Mouse (Mus musculus) thymus, adult 2 months (tissue): ENCODE measurements around the gene Cep290. TPM values are rescaled to one million over a fixed set of nuclear protein-coding genes. Genes with fewer than 3 reads are reported as not detected.

Source experiments
- DNase-seq: peaks from one replicate; pipeline ENCODE4 v3.0.0; 2021
- H3K27ac ChIP-seq: fragments of 200-500 bp; 2 replicates; pipeline ENCODE4 v1.5.1; 2012; ENCODE audit warnings: low read length, control low read depth; ENCODE audit not compliant: control insufficient read depth, insufficient read depth
- H3K27me3 ChIP-seq: fragments of 200-500 bp; 2 replicates; pipeline ENCODE4 v1.6.1; 2012; ENCODE audit warnings: mild to moderate bottlenecking, low read length, moderate library complexity, mixed read lengths; ENCODE audit not compliant: control insufficient read depth, insufficient read depth
- H3K36me3 ChIP-seq: fragments of 200-500 bp; 2 replicates; pipeline ENCODE4 v1.6.1; 2012; ENCODE audit warnings: mild to moderate bottlenecking, low read length, moderate library complexity; ENCODE audit not compliant: control insufficient read depth, insufficient read depth
- H3K4me1 ChIP-seq: fragments of 200-500 bp; replicated peaks from 2 replicates; pipeline ENCODE4 v1.6.1; 2012; ENCODE audit warnings: low read length; ENCODE audit not compliant: control insufficient read depth, insufficient read depth
- H3K4me3 ChIP-seq: fragments of 200-500 bp; 2 replicates; pipeline ENCODE4 v1.5.1; 2012; ENCODE audit warnings: mild to moderate bottlenecking, low read length, control low read depth, moderate library complexity; ENCODE audit not compliant: control insufficient read depth, insufficient read depth
- CTCF ChIP-seq: fragments of 200-500 bp; IDR thresholded peaks from 2 replicates; pipeline ENCODE4 v1.5.1; 2012; ENCODE audit warnings: mild to moderate bottlenecking, control low read depth, low read length, moderate library complexity, borderline replicate concordance; ENCODE audit not compliant: control insufficient read depth, poor library complexity, insufficient read depth; ENCODE audit errors: extremely low read depth
- POLR2A ChIP-seq: fragments of 200-500 bp; IDR thresholded peaks from 2 replicates; pipeline ENCODE4 v1.6.1; 2012; ENCODE audit warnings: mild to moderate bottlenecking, low read length, control low read depth, moderate library complexity; ENCODE audit not compliant: control insufficient read depth, poor library complexity, insufficient read depth; ENCODE audit errors: extremely low read depth
- WGBS: fragments of 180-500 bp; shearing (Covaris S2); methylation state at CpG from one replicate; pipeline ENCODE4 v1.1.7; 2018; 5-methylcytosine and 5-hydroxymethylcytosine counted together
- polyA plus RNA-seq: library from polyadenylated mRNA; depleted of rRNA; stranded (reverse); fragments of >200 nt; gene quantifications from 2 replicates; pipeline ENCODE4 v1.2.3, GENCODE M21; 2012

Cep290 gene
- polyA plus RNA-seq, 1 experiment: 0.40 TPM

DNA sequence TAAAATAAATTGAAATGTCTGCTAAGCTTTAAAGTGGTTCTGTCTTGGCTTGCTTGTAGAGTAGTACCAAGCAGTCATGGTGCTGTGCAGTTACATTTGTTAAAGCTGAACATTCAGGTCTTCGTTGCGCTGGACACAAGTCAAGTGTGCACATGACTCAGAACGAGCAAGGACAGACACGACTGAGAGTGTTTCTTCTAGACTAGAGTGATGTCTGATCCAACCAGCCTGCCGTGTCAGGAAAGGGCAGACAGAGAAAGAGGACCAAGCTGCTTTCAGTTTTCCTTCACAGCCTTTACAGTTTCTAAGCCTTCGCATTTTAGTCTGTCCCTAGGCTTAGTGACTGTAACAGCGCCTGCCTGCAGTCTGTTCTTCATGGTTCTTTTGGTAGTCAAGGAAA, 4.6 kb downstream of the Cep290 start:
- Histone ChIP-seq H3K4me3 (no peak overlapping the region), H3K36me3 (no peaks in the 10 kb centered on the region), H3K4me1 (no peaks in the 10 kb centered on the region), H3K27ac (no peak overlapping the region), H3K27me3 (no peaks in the 10 kb centered on the region)
- no peak for TF ChIP-seq CTCF
- no peak for TF ChIP-seq POLR2A
- WGBS: 96% methylated on average over 7 of the region's 7 CpGs
- no peak for DNase-seq

DNA sequence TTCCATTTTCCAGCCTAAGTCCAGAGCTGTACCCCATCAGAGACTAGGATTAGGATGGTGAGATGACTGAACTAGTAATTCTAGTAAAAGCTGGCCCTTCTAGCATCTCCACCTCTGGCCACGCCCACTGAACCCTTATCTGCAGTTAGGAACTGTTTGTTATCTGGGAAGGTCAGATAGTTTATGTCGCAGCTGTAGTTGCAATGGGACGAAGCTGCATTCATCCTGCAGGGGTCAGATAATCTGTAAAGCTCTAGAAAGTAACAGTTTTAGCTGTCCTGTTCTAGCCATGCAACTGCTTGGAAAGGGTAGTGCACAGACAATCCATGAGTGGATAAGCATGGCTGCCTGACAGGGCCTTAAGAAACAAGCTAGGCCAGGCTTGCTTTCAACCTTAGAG, 11.0 kb downstream of the Cep290 start:
- Histone ChIP-seq H3K4me3 (no peak overlapping the region), H3K27me3 (no peaks in the 10 kb centered on the region), H3K36me3 (no peaks in the 10 kb centered on the region), H3K4me1 (no peaks in the 10 kb centered on the region), H3K27ac (no peak overlapping the region)
- TF ChIP-seq CTCF: no peak
- TF ChIP-seq POLR2A: no peak
- no peak for DNase-seq
- WGBS: 94% methylated on average over 3 of the region's 3 CpGs

DNA sequence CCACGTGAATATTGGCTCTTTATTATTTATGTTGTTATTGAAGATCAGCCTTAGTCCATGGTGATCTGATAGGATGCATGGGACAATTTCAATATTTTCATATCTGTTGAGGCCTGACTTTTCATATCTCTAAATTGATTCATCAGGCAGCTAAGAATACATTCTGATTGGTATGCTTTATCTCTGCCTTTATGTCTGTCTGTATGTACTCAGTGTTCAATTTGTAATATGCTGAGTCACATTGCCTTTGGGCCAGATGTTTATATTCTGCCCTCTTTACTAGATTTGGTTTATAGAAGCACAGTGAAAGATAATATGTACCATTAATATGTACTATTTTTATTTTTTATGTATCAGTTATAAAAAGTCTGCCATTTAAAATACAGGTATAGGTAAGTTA, 20.8 kb downstream of the Cep290 start:
- H3K36me3 ChIP-seq: no peaks in the 10 kb centered on the region
- H3K4me1 ChIP-seq: no peaks in the 10 kb centered on the region
- no peaks in the 10 kb centered on the region for H3K27me3 ChIP-seq
- H3K27ac ChIP-seq: no peak overlapping the region
- no peak for DNase-seq
- WGBS: 94% methylated on average over 1 of the region's 1 CpGs
- no peak overlapping the region for H3K4me3 ChIP-seq
- no peak for TF ChIP-seq POLR2A
- TF ChIP-seq CTCF: no peak

DNA sequence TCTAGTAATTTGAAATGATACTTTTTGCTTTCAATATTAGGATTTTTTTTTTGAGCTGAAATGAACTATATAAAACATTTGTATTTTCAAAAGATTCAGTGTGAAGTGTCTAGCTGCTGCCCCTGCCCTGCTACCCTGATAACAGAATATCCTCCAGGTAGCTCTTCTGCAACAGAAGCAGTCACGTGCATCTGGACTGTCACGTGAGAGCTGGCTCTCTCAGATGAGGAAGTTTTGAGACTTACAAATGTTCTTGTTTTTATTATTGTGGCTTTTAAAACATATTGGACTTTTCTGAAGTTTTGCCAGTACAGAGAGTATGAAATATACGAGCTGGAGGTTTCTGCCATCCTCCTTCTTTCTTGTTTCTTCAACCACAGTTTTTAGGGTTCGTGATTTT, 34.3 kb downstream of the Cep290 start:
- Histone ChIP-seq H3K4me3 (no peak overlapping the region), H3K27ac (no peak overlapping the region), H3K27me3 (no peaks in the 10 kb centered on the region), H3K36me3 (no peaks in the 10 kb centered on the region), H3K4me1 (no peaks in the 10 kb centered on the region)
- WGBS: 50% methylated on average over 4 of the region's 4 CpGs
- no peak for DNase-seq
- TF ChIP-seq POLR2A (no peak), CTCF (no peak)

DNA sequence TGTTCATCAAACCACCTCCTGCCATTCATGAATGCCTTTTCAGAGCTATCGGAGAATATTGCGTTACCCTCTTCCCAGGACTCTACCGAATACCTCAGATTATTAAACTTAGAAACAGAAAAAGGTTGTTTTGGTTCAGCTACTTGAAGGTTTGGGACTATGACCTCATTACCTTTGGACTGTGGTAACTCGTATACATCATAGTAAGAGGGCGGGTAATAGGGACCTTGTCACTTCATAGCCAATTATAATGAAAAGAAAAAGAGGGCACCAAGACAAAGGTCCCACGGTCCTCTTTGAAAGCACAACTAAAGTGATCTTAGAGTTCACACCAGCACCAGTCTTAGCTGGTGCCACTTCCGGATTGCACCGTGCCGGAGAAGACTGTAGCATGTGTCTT, 35.0 kb downstream of the Cep290 start:
- 97% methylated on average over 9 of the region's 9 CpGs for WGBS
- H3K27me3 ChIP-seq: no peaks in the 10 kb centered on the region
- TF ChIP-seq POLR2A: no peak
- no peak for TF ChIP-seq CTCF
- no peak overlapping the region for H3K4me3 ChIP-seq
- no peak for DNase-seq
- H3K36me3 ChIP-seq: no peaks in the 10 kb centered on the region
- no peaks in the 10 kb centered on the region for H3K4me1 ChIP-seq
- H3K27ac ChIP-seq: no peak overlapping the region

DNA sequence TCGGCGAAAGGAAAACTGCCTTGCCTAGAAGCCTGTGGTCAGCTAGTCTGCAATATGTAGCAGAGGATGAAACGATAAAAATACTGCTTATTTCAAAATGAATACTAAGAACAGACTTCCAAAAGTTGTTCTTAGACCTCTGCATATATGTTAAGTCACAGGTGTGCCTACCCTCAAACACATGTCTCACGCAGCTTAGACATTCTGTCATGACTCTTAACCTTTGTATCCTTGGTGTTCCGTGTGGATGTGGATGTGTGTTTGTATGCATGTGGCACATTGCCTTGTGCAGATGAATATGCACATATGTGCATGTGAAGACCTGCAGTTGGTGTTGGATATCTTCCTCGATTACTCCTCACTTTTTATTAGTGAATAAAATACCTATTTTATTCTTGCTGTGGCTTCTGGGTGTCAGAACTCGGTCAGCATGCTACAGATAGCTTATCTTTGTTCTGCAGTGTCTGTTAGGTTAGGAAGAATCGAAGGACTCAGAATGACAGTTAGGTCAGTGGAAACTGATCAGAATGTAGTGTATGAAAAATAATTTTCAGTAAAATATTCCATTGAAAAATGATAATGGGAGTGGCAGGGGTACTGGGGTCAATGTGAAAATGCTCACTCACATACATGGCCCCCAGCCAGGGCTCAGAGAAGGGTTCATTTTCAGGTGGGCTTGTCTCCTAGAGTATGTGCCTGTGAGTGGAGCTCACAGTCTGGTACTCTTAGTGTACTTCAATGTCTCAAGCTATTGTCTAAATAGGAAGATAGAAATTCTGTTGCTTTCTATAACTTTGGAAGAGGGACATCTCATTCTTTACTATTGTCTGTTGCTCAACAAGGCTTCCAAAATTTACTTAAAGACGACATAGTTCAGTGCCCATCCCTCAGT, 37.4 kb downstream of the Cep290 start:
- DNase-seq: no peak
- Histone ChIP-seq H3K36me3 (no peaks in the 10 kb centered on the region), H3K27me3 (no peaks in the 10 kb centered on the region), H3K4me3 (no peak overlapping the region), H3K27ac (no peak overlapping the region), H3K4me1 (no peaks in the 10 kb centered on the region)
- TF ChIP-seq POLR2A (no peak), CTCF (no peak)
- 95% methylated on average over 9 of the region's 9 CpGs for WGBS
